Mouse (Mus musculus) left cerebral cortex, adult 11 months (tissue): Measurements from ENCODE around the gene Dstyk.

Source experiments
- DNase-seq: peaks from one replicate; pipeline ENCODE4 v3.0.0; 2022; ENCODE audit warnings: low spot score

Gene Dstyk

GRCm38 (mm10) chr1:132388813-132389803 lies 28.2 kb upstream of the Dstyk start:
- DNase-seq: no peak

- DNase-seq: peak; percentile 80
Measured at GRCm38 (mm10) chr1:132389886-132390585, 27.3 kb upstream of the Dstyk start.

- DNase-seq: no peak
Measured at GRCm38 (mm10) chr1:132390691-132391579, 26.4 kb upstream of the Dstyk start, which contains the start of gene Tmcc2. Gene Tmcc2, minus strand, starts transcription at chr1:132391281.

GRCm38 (mm10) chr1:132391580-132392022 lies 25.8 kb upstream of the Dstyk start:
- DNase-seq: no peak

GRCm38 (mm10) chr1:132392872-132393271 lies 24.5 kb upstream of the Dstyk start:
- no peak for DNase-seq

GRCm38 (mm10) chr1:132396705-132397104 lies 20.6 kb upstream of the Dstyk start:
- DNase-seq: no peak

- no peak for DNase-seq
Measured at GRCm38 (mm10) chr1:132400538-132400937, 16.8 kb upstream of the Dstyk start.

- no peak for DNase-seq
Measured at GRCm38 (mm10) chr1:132401843-132402242, 15.5 kb upstream of the Dstyk start.

GRCm38 (mm10) chr1:132410657-132411056 lies 6.7 kb upstream of the Dstyk start:
- no peak for DNase-seq

GRCm38 (mm10) chr1:132416244-132416942 lies 962 bp upstream of the Dstyk start:
- DNase-seq: no peak

GRCm38 (mm10) chr1:132416943-132417290 lies 438 bp upstream of the Dstyk start:
- no peak for DNase-seq

GRCm38 (mm10) chr1:132420206-132420605 lies 2.9 kb downstream of the Dstyk start:
- DNase-seq: no peak

GRCm38 (mm10) chr1:132420662-132421061 lies 3.3 kb downstream of the Dstyk start:
- DNase-seq: no peak

GRCm38 (mm10) chr1:132422912-132423696 lies 5.7 kb downstream of the Dstyk start:
- DNase-seq: no peak

- no peak for DNase-seq
Measured at GRCm38 (mm10) chr1:132425600-132425999, 8.2 kb downstream of the Dstyk start.

- DNase-seq: no peak
Measured at GRCm38 (mm10) chr1:132430818-132431217, 13.5 kb downstream of the Dstyk start.

GRCm38 (mm10) chr1:132431716-132432115 lies 14.4 kb downstream of the Dstyk start:
- DNase-seq: no peak

- DNase-seq: no peak
Measured at GRCm38 (mm10) chr1:132433349-132433748, 16.0 kb downstream of the Dstyk start.

- no peak for DNase-seq
Measured at GRCm38 (mm10) chr1:132434032-132434431, 16.7 kb downstream of the Dstyk start.

- no peak for DNase-seq
Measured at GRCm38 (mm10) chr1:132436320-132436958, 19.1 kb downstream of the Dstyk start.
